Mouse (Mus musculus): ENCODE results near the gene Dpf3. TPM values are rescaled to one million over a fixed set of nuclear protein-coding genes. Genes with fewer than 3 reads are reported as not detected.

The Dpf3 gene
- total and polyA plus RNA-seq, 2 experiments from 2014 or later: 5.2 to 15.3 TPM

GRCm38 (mm10) chr12:83229683-83230082, 257.8 kb downstream of the Dpf3 start:
- TF ChIP-seq EP300 (IDR thresholded peaks at IDR 0.05; ENCODE audit: low read depth) (no peak), CTCF (IDR thresholded peaks at IDR 0.05; ENCODE audit: low read depth) (no peak)
- no peak overlapping the region for H3K9ac ChIP-seq (replicated peaks; ENCODE audit: low read depth, low read length)
- no peak overlapping the region for H3K27ac ChIP-seq (ENCODE audit: low read depth)
- H3K36me3 ChIP-seq (replicated peaks; ENCODE audit: control insufficient read depth, insufficient read depth, low read length): no peaks in the 10 kb centered on the region
- no peak overlapping the region for H3K4me2 ChIP-seq (ENCODE audit: low read depth, low read length)
- peaks cover 4% of the 10 kb centered on the region; the same call in 1 of the 2 replicates for H3K9me3 ChIP-seq (replicated peaks; ENCODE audit: control insufficient read depth, low read length)
- no peak overlapping the region for H3K4me3 ChIP-seq (ENCODE audit: low read depth, low read length)
- no peak for ATAC-seq (ENCODE audit: insufficient read depth, low read depth)
- H3K27me3 ChIP-seq (ENCODE audit: control insufficient read depth, insufficient read depth, low read length): no peaks in the 10 kb centered on the region
- 39% methylated on average over 6 of the region's 6 CpGs for WGBS
- H3K4me1 ChIP-seq (ENCODE audit: control insufficient read depth, insufficient read depth): peaks cover 23% of the 10 kb centered on the region; the same call in 1 of the 2 replicates
- DNase-seq (ENCODE audit: low spot score): no peak

- DNase-seq (ENCODE audit: low spot score): no peak
- Histone ChIP-seq H3K4me2 (ENCODE audit: low read depth, low read length) (no peak overlapping the region), H3K27me3 (ENCODE audit: control insufficient read depth, insufficient read depth, low read length) (no peaks in the 10 kb centered on the region), H3K27ac (ENCODE audit: low read depth) (no peak overlapping the region), H3K4me3 (ENCODE audit: low read depth, low read length) (no peak overlapping the region), H3K9me3 (replicated peaks; ENCODE audit: control insufficient read depth, low read length) (peaks cover 4% of the 10 kb centered on the region; the same call in 1 of the 2 replicates), H3K36me3 (replicated peaks; ENCODE audit: control insufficient read depth, insufficient read depth, low read length) (no peaks in the 10 kb centered on the region), H3K4me1 (ENCODE audit: control insufficient read depth, insufficient read depth) (0 out of 2 replicates have a peak, but pooled peaks cover 13% of the 10 kb centered on the region), H3K9ac (replicated peaks; ENCODE audit: low read depth, low read length) (no peak overlapping the region)
- ATAC-seq (ENCODE audit: insufficient read depth, low read depth): no peak
- WGBS: 80% methylated on average over 4 of the region's 4 CpGs
- TF ChIP-seq EP300 (IDR thresholded peaks at IDR 0.05; ENCODE audit: low read depth): no peak
- no peak for TF ChIP-seq CTCF (IDR thresholded peaks at IDR 0.05; ENCODE audit: low read depth)
These were observed 260.5 kb downstream of the Dpf3 start for GRCm38 (mm10) chr12:83227014-83227413.

GRCm38 (mm10) chr12:83220964-83221363, 266.6 kb downstream of the Dpf3 start:
- no peaks in the 10 kb centered on the region for H3K36me3 ChIP-seq (replicated peaks; ENCODE audit: control insufficient read depth, insufficient read depth, low read length)
- no peak overlapping the region for H3K9ac ChIP-seq (replicated peaks; ENCODE audit: low read depth, low read length)
- DNase-seq (ENCODE audit: low spot score): no peak
- H3K27me3 ChIP-seq (ENCODE audit: control insufficient read depth, insufficient read depth, low read length): no peaks in the 10 kb centered on the region
- H3K9me3 ChIP-seq (replicated peaks; ENCODE audit: control insufficient read depth, low read length): no peaks in the 10 kb centered on the region
- ATAC-seq (ENCODE audit: insufficient read depth, low read depth): no peak
- H3K4me3 ChIP-seq (ENCODE audit: low read depth, low read length): no peak overlapping the region
- no peaks in the 10 kb centered on the region for H3K4me1 ChIP-seq (ENCODE audit: control insufficient read depth, insufficient read depth)
- H3K4me2 ChIP-seq (ENCODE audit: low read depth, low read length): no peak overlapping the region
- WGBS: 65% methylated on average over 7 of the region's 7 CpGs
- no peak overlapping the region for H3K27ac ChIP-seq (ENCODE audit: low read depth)
- no peak for TF ChIP-seq CTCF (IDR thresholded peaks at IDR 0.05; ENCODE audit: low read depth)
- TF ChIP-seq EP300 (IDR thresholded peaks at IDR 0.05; ENCODE audit: low read depth): no peak

GRCm38 (mm10) chr12:83213879-83214341, 273.6 kb downstream of the Dpf3 start:
- peak; percentile 55 for TF ChIP-seq CTCF (IDR thresholded peaks at IDR 0.05; ENCODE audit: low read depth)
- TF ChIP-seq EP300 (IDR thresholded peaks at IDR 0.05; ENCODE audit: low read depth): no peak
- ATAC-seq (ENCODE audit: insufficient read depth, low read depth) (peak; percentile 69), DNase-seq (ENCODE audit: low spot score) (peak; percentile 52)
- Histone ChIP-seq H3K4me2 (ENCODE audit: low read depth, low read length) (peak overlapping the region; percentile 10; the same call in 1 of the 2 replicates), H3K27me3 (ENCODE audit: control insufficient read depth, insufficient read depth, low read length) (no peaks in the 10 kb centered on the region), H3K9me3 (replicated peaks; ENCODE audit: control insufficient read depth, low read length) (no peaks in the 10 kb centered on the region), H3K4me3 (ENCODE audit: low read depth, low read length) (no peak overlapping the region), H3K4me1 (ENCODE audit: control insufficient read depth, insufficient read depth) (peaks cover 22% of the 10 kb centered on the region), H3K36me3 (replicated peaks; ENCODE audit: control insufficient read depth, insufficient read depth, low read length) (no peaks in the 10 kb centered on the region), H3K27ac (ENCODE audit: low read depth) (0 out of 2 replicates have a peak overlapping the region, but pooled peaks have one; percentile 30), H3K9ac (replicated peaks; ENCODE audit: low read depth, low read length) (0 out of 2 replicates have a peak overlapping the region, but pooled peaks have one; percentile 11)
- 15% methylated on average over 6 of the region's 6 CpGs for WGBS

GRCm38 (mm10) chr12:83211976-83212375, 275.5 kb downstream of the Dpf3 start:
- ATAC-seq (ENCODE audit: insufficient read depth, low read depth): no peak
- DNase-seq (ENCODE audit: low spot score): no peak
- no peak overlapping the region for H3K4me3 ChIP-seq (ENCODE audit: low read depth, low read length)
- H3K27me3 ChIP-seq (ENCODE audit: control insufficient read depth, insufficient read depth, low read length): no peaks in the 10 kb centered on the region
- H3K27ac ChIP-seq (ENCODE audit: low read depth): no peak overlapping the region
- H3K4me1 ChIP-seq (ENCODE audit: control insufficient read depth, insufficient read depth): peaks cover 31% of the 10 kb centered on the region
- H3K9me3 ChIP-seq (replicated peaks; ENCODE audit: control insufficient read depth, low read length): no peaks in the 10 kb centered on the region
- no peak overlapping the region for H3K4me2 ChIP-seq (ENCODE audit: low read depth, low read length)
- no peaks in the 10 kb centered on the region for H3K36me3 ChIP-seq (replicated peaks; ENCODE audit: control insufficient read depth, insufficient read depth, low read length)
- TF ChIP-seq CTCF (IDR thresholded peaks at IDR 0.05; ENCODE audit: low read depth): peak; percentile 22; the same call in 1 of the 2 replicates
- no peak for TF ChIP-seq EP300 (IDR thresholded peaks at IDR 0.05; ENCODE audit: low read depth)
- WGBS: 60% methylated on average over 2 of the region's 2 CpGs
- H3K9ac ChIP-seq (replicated peaks; ENCODE audit: low read depth, low read length): no peak overlapping the region
